Mouse (Mus musculus) lung, embryonic 14.5 days (tissue): ENCODE data around the gene Sim1. TPM values are rescaled to one million over a fixed set of nuclear protein-coding genes. Genes with fewer than 3 reads are reported as not detected.

ENCODE experiments used
- ATAC-seq: fragments of 200-750 bp; cut with Nextera tagmentation; 2 replicates; pipeline ENCODE4 v1.8.0; 2017; ENCODE audit warnings: mild to moderate bottlenecking, moderate TSS enrichment, moderate library complexity; ENCODE audit not compliant: insufficient read depth
- DNase-seq: peaks from one replicate; pipeline ENCODE4 v3.0.0-alpha.2; 2015
- H3K27ac ChIP-seq: fragments of 300-500 bp; sonication (generic); 2 replicates; pipeline ENCODE4 v1.5.1; 2014; ENCODE audit warnings: low read depth, mild to moderate bottlenecking, moderate library complexity
- H3K27me3 ChIP-seq: fragments of 300-500 bp; sonication (generic); 2 replicates; pipeline ENCODE4 v1.6.1; 2014; ENCODE audit warnings: low read length, control low read depth; ENCODE audit not compliant: insufficient read depth
- H3K36me3 ChIP-seq: fragments of 300-500 bp; sonication (generic); 2 replicates; pipeline ENCODE4 v1.6.1; 2014; ENCODE audit warnings: control low read depth; ENCODE audit not compliant: insufficient read depth
- H3K4me1 ChIP-seq: fragments of 300-500 bp; sonication (generic); 2 replicates; pipeline ENCODE4 v1.6.1; 2014; ENCODE audit warnings: antibody characterized with exemption, control low read depth; ENCODE audit not compliant: insufficient read depth
- H3K4me2 ChIP-seq: fragments of 300-500 bp; sonication (generic); 2 replicates; pipeline ENCODE4 v1.6.1; 2014; ENCODE audit warnings: mild to moderate bottlenecking
- H3K4me3 ChIP-seq: fragments of 300-500 bp; sonication (generic); 2 replicates; pipeline ENCODE4 v1.5.1; 2014; ENCODE audit warnings: low read depth, low read length
- H3K9ac ChIP-seq: fragments of 300-500 bp; sonication (generic); 2 replicates; pipeline ENCODE4 v1.6.1; 2014
- H3K9me3 ChIP-seq: fragments of 300-500 bp; sonication (generic); 2 replicates; pipeline ENCODE4 v1.6.1; 2016; ENCODE audit warnings: low read depth, low read length, control low read depth
- CTCF ChIP-seq: IDR thresholded peaks from 2 replicates; pipeline ENCODE4 v1.5.1; 2016; ENCODE audit warnings: antibody characterized with exemption, low read depth
- WGBS: fragments of 180-500 bp; shearing (Covaris S2); extraction: QIAGEN DNeasy Blood & Tissue Kit; methylation state at CpG from one replicate; pipeline ENCODE4 v1.1.7; 2014; 5-methylcytosine and 5-hydroxymethylcytosine counted together
- polyA plus RNA-seq: library from polyadenylated mRNA; unstranded; fragments of >200 nt; fragmentation: Nextera tagmentation; extraction: Ambion mirVana; gene quantifications from 2 replicates; pipeline ENCODE4 v1.2.1, GENCODE M21; 2014

Gene Sim1
- polyA plus RNA-seq, 1 experiment from 2014 or later: 0.04 TPM

DNA sequence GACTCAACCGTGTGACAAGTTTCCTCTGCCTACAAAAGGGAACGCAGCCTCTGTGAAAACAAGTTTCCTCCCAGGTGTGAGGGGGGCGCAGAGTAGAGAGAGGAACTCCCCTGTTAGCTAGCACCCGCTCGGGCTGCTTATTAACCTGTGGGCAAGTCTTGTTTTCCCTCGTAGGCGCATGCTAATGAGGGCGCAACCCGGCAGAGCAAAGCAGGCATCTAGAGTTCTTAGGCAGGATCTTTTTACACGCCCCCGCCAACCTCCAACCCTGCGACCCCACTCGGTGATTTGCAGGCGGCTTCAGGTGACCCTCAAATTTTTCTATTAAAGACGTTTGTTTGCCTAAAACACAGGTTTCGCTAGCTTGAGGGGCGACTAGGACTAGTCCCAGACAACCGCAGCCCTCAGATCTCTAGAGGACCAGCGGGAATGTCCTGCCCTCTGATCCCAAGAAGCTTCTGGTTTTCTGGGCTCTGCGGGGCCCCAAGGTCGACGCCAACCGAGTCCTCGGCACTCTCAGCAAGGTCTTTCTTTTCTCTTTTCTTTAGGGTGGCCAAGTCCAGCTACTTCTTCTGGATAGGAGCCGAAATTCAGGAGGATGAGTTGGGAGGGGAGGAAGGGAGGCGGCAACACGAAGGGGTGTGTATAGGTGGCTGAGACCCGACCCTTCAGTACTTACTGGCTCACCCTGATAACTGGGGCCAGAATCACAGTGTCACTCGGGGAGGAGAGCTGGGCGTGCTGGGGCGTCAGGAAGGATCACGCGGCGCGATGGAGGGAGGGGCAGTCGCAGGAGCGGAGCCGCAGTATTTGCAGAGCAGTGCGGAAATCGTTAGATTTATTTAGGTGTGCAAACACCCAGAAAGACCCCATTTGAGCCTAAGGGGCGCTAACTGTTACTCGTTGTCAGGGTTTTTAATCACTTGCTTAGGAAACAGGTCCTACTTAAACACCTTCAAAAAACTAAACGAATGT lies 8.5 kb downstream of the Sim1 start:
- peaks cover 97% of the 10 kb centered on the region for H3K27me3 ChIP-seq
- no peaks in the 10 kb centered on the region for H3K4me1 ChIP-seq
- no peak overlapping the region for H3K9ac ChIP-seq
- peak overlapping the region; percentile 32 for H3K4me2 ChIP-seq
- no peaks in the 10 kb centered on the region for H3K9me3 ChIP-seq
- 0 out of 2 replicates have a peak overlapping the region, but pooled peaks have one; percentile 11 for H3K4me3 ChIP-seq
- no peak for TF ChIP-seq CTCF
- ATAC-seq (peak; percentile 38; the same call in 1 of the 2 replicates), DNase-seq (peak; percentile 40)
- H3K36me3 ChIP-seq: no peaks in the 10 kb centered on the region
- no peak overlapping the region for H3K27ac ChIP-seq
- 1% methylated on average over 43 of the region's 43 CpGs for WGBS

DNA sequence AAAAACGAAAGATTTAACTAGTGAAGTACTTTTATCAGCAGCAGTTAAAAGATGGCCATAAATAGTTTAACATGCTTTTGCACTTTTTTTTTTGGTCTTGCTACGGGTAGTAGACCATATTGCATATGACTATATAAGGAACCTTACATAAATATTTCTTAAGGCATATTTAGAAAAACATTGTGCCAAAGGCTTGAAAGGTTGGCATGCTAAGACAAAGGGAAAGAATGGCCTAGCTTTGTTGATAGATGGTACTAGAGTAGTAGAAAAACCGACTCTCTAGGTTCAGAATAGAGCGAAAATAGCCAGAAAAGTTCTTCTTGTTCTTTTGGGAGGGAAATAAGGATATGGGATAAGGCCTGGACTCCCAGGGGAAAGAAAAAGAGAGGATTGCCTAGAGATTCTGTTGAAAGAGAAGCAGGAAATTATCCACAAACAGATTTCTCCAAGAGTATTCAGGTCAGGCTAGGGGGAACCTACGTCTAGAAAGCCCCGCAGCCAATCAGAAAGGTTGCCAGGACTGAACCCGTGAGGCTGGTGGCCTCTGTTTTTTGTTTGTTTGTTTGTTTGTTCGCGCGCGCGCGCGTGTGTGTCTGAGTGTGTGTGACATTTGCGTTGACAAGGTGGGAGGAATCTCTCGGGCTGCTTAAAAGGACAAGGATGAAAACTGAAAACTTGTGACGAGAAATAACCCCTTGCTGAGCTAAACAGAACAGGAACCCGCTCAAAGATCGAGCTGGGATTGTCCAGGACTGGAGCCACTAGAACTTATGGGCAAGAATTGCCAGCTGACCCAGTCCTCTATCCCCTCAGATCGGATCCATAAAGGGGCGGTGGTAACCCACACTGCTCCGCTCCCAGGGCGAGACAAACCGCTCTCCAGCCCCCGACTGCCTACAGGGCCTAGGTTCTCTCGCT lies 9.6 kb downstream of the Sim1 start:
- no peak overlapping the region for H3K27ac ChIP-seq
- no peaks in the 10 kb centered on the region for H3K4me1 ChIP-seq
- no peak overlapping the region for H3K9ac ChIP-seq
- DNase-seq (peak; percentile 32), ATAC-seq (no peak)
- TF ChIP-seq CTCF: no peak
- no peaks in the 10 kb centered on the region for H3K9me3 ChIP-seq
- no peaks in the 10 kb centered on the region for H3K36me3 ChIP-seq
- H3K4me3 ChIP-seq: no peak overlapping the region
- H3K27me3 ChIP-seq: peaks cover 98% of the 10 kb centered on the region
- WGBS: 5% methylated on average over 26 of the region's 26 CpGs
- no peak overlapping the region for H3K4me2 ChIP-seq

DNA sequence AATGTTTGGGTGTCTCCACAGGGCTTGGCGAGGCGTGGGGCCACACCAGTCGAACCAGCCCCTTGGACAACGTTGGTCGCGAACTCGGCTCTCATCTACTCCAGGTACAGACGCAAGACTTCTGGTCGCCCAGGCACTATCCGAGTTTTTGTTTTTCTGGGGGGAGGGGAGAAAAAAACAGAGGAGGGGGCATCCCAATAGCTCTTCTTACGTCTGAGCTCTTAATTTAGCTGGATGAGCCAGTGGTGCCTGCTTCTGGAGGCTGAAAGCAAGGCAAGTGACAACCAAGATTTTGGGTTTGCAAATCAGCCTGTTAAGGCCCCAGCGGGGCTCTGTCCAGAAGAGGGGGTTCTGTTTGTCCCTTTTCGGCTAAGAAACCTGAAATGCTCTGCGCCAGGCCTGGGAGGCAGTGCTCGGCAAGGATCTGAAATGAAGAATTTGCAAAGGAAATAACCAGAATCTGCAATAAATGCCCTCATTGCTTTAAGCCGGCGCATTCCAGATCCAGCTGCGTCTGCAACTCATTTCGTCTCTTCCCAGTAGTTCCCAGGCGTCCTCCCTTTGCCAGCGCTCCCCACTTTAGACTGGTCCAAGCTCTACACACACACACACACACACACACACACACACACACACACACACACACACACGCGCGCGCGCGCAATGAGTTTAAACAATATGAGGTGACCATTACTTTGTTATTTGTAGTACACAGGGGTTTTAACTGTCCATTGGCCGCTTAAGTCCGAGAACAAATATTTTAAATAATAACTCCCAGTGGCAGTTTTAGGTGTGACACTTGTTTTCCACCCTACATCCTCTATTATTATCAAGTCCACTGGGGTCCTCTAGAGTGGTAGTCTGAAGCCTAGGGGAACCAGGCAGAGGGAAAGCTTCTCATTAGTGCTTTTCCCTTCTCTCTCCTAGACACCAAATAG lies 10.5 kb downstream of the Sim1 start:
- no peaks in the 10 kb centered on the region for H3K4me1 ChIP-seq
- no peak for TF ChIP-seq CTCF
- H3K36me3 ChIP-seq: no peaks in the 10 kb centered on the region
- H3K9ac ChIP-seq: no peak overlapping the region
- no peak overlapping the region for H3K4me3 ChIP-seq
- H3K27me3 ChIP-seq: peaks cover 99% of the 10 kb centered on the region
- H3K4me2 ChIP-seq: no peak overlapping the region
- DNase-seq (peak; percentile 28), ATAC-seq (no peak)
- no peak overlapping the region for H3K27ac ChIP-seq
- WGBS: 16% methylated on average over 29 of the region's 29 CpGs
- H3K9me3 ChIP-seq: no peaks in the 10 kb centered on the region

DNA sequence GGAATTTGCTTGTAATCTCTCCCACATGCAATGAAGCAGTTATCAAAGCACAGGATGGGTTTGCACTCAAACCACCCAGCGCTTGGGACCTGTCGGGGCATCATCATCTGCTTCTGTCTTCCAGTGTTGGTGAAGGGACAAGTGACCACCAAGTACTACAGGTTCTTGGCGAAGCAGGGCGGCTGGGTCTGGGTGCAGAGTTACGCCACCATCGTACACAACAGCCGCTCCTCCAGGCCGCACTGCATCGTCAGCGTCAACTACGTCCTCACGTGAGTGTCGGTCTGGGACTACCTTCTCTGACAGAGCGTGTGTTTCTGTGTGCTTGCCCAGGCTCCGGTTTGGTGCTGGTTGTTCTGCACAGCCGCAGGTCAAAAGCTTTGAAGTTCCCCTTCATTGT lies 15.8 kb downstream of the Sim1 start:
- DNase-seq (peak; percentile 25), ATAC-seq (peak; percentile 47; the same call in 1 of the 2 replicates)
- Histone ChIP-seq H3K27me3 (peaks cover 67% of the 10 kb centered on the region), H3K9ac (no peak overlapping the region), H3K4me3 (peak overlapping the region; percentile 13; the same call in 1 of the 2 replicates), H3K9me3 (no peaks in the 10 kb centered on the region), H3K27ac (no peak overlapping the region), H3K4me1 (no peaks in the 10 kb centered on the region), H3K4me2 (peak overlapping the region; percentile 49), H3K36me3 (no peaks in the 10 kb centered on the region)
- WGBS: 7% methylated on average over 16 of the region's 16 CpGs
- TF ChIP-seq CTCF: no peak

DNA sequence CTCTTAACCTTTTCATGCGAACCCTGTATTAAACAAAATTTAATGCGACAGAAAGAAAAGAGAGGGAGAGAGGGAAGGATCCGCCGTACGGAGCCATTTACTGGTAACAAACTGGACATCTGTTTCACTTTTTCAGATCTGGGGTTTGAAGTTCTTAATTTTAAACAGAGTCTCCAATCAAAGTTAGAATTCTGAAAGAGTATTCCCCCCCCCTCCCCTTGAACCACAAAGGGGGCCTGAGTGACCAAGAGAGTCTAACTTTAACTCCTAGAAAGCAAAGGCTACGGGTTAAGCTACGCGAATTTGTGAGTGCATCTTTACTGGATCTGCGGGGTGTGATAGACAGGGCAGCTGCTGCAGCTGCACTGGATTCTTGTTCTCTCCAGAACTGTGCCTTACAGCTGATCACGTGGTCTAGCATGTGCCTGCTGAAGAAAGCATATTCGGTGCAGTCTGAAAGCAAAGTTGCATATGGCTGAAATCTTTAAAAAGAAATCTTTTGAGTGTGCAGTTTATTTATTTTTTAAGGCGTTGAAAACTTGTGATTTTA lies 16.4 kb downstream of the Sim1 start:
- ATAC-seq (peak; percentile 86), DNase-seq (peak; percentile 52)
- TF ChIP-seq CTCF: no peak
- Histone ChIP-seq H3K36me3 (no peaks in the 10 kb centered on the region), H3K4me1 (no peaks in the 10 kb centered on the region), H3K27me3 (peaks cover 62% of the 10 kb centered on the region), H3K4me2 (peak overlapping the region; percentile 49), H3K9ac (no peak overlapping the region), H3K4me3 (peak overlapping the region; percentile 13; the same call in 1 of the 2 replicates), H3K9me3 (no peaks in the 10 kb centered on the region), H3K27ac (no peak overlapping the region)
- WGBS: 6% methylated on average over 12 of the region's 12 CpGs

DNA sequence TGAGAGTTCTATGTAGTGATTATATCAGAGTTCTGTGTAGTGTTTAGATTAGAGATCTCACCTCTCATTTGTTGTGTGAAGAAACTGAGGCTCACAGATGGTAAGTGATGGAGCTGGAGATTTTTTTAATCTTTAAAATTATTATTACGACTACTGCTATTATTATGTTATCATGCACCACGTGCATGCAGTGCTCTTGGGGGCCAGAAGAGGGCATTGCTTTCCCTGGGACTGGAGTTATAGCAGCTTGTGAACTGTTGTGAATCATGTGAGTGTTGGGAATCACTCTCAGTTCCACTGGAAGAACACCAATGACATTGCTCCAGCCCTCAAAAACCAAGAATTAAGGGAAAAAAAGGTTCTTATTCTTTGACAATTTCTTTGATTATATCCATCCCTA lies 21.1 kb downstream of the Sim1 start:
- DNase-seq (no peak), ATAC-seq (no peak)
- H3K4me2 ChIP-seq: no peak overlapping the region
- H3K4me3 ChIP-seq: no peak overlapping the region
- peak; percentile 41; the same call in 1 of the 2 replicates for TF ChIP-seq CTCF
- 47% methylated on average over 2 of the region's 2 CpGs for WGBS
- no peaks in the 10 kb centered on the region for H3K4me1 ChIP-seq
- no peaks in the 10 kb centered on the region for H3K9me3 ChIP-seq
- no peak overlapping the region for H3K9ac ChIP-seq
- no peak overlapping the region for H3K27ac ChIP-seq
- H3K27me3 ChIP-seq: peaks cover 15% of the 10 kb centered on the region
- H3K36me3 ChIP-seq: no peaks in the 10 kb centered on the region
